Mouse (Mus musculus): ENCODE data around the gene Dcdc2c. TPM values are rescaled to one million over a fixed set of nuclear protein-coding genes. Genes with fewer than 3 reads are reported as not detected.

The Dcdc2c gene
- polyA plus RNA-seq, 1 experiment from 2014 or later, result not detected

- Histone ChIP-seq H3K4me3 (ENCODE audit: low read depth, low read length) (no peak overlapping the region), H3K9ac (ENCODE audit: low read length) (no peak overlapping the region), H3K36me3 (ENCODE audit: control insufficient read depth, insufficient read depth, low read length) (no peaks in the 10 kb centered on the region), H3K9me3 (ENCODE audit: control insufficient read depth, low read length) (no peaks in the 10 kb centered on the region), H3K4me1 (replicated peaks; ENCODE audit: control insufficient read depth, insufficient read depth) (no peaks in the 10 kb centered on the region), H3K4me2 (replicated peaks; ENCODE audit: low read depth) (no peak overlapping the region), H3K27me3 (ENCODE audit: control insufficient read depth, insufficient read depth, low read length) (no peaks in the 10 kb centered on the region), H3K27ac (replicated peaks) (no peak overlapping the region)
- 83% methylated on average over 4 of the region's 4 CpGs for WGBS
- TF ChIP-seq CTCF (IDR thresholded peaks at IDR 0.05; ENCODE audit: low read depth), result no peak
- no peak for TF ChIP-seq EP300 (optimal IDR thresholded peaks at IDR 0.05)
- DNase-seq (ENCODE audit: low spot score), result no peak
- no peak for ATAC-seq (ENCODE audit: low FRiP score, low TSS enrichment)
These were observed 149.9 kb downstream of the Dcdc2c start for GRCm38 (mm10) chr12:28402256-28402655.

DNA sequence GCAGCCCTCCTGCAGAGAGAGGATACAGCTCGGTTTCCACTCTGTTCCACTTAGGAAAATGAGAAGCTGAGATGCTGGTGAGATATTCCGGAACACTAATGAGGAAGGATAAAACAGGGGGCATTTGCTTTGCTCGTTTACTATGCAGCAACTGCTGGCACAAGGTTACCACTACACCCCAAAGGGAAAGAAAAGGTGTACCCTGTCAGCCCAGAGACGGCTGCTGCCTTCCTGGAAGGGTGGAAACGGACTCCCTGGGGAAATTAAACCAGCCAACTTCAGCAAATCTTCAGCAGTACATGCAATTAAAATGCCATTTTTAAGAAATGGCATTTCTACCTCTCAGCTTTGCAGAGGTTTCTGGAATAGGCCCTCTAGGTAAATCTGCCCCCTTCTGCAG, 150.8 kb downstream of the Dcdc2c start:
- no peaks in the 10 kb centered on the region for H3K9me3 ChIP-seq (ENCODE audit: control insufficient read depth, low read length)
- WGBS, result 61% methylated on average over 5 of the region's 5 CpGs
- DNase-seq (ENCODE audit: low spot score), result no peak
- H3K9ac ChIP-seq (ENCODE audit: low read length), result no peak overlapping the region
- H3K4me3 ChIP-seq (ENCODE audit: low read depth, low read length), result no peak overlapping the region
- H3K27ac ChIP-seq (replicated peaks), result no peak overlapping the region
- no peaks in the 10 kb centered on the region for H3K4me1 ChIP-seq (replicated peaks; ENCODE audit: control insufficient read depth, insufficient read depth)
- no peak overlapping the region for H3K4me2 ChIP-seq (replicated peaks; ENCODE audit: low read depth)
- TF ChIP-seq CTCF (IDR thresholded peaks at IDR 0.05; ENCODE audit: low read depth), result no peak
- no peak for TF ChIP-seq EP300 (optimal IDR thresholded peaks at IDR 0.05)
- H3K27me3 ChIP-seq (ENCODE audit: control insufficient read depth, insufficient read depth, low read length), result no peaks in the 10 kb centered on the region
- ATAC-seq (ENCODE audit: low FRiP score, low TSS enrichment), result no peak
- H3K36me3 ChIP-seq (ENCODE audit: control insufficient read depth, insufficient read depth, low read length), result no peaks in the 10 kb centered on the region

DNA sequence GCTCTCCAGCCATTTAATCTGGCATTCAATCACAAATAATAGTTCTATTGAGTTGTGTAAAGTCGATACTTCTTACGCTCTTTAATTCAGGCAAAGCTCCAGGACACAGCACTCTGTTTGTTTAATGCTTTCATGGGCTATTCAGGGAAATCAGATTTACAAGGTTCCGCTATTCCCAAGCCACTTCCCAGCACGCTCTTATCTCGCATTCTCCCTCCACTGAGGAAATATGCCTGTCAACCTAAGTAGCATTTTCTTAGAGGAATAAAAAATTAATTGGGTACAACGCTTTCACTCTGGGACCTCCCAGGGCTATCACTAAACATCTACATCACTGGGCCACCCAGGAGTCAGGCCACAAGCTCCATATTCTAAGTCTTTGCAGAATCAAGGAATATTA, 160.1 kb downstream of the Dcdc2c start:
- no peak for TF ChIP-seq EP300 (optimal IDR thresholded peaks at IDR 0.05)
- TF ChIP-seq CTCF (IDR thresholded peaks at IDR 0.05; ENCODE audit: low read depth), result no peak
- no peak overlapping the region for H3K9ac ChIP-seq (ENCODE audit: low read length)
- no peaks in the 10 kb centered on the region for H3K27me3 ChIP-seq (ENCODE audit: control insufficient read depth, insufficient read depth, low read length)
- no peak overlapping the region for H3K27ac ChIP-seq (replicated peaks)
- no peak for DNase-seq (ENCODE audit: low spot score)
- no peaks in the 10 kb centered on the region for H3K4me1 ChIP-seq (replicated peaks; ENCODE audit: control insufficient read depth, insufficient read depth)
- ATAC-seq (ENCODE audit: low FRiP score, low TSS enrichment), result no peak
- 23% methylated on average over 6 of the region's 6 CpGs for WGBS
- no peak overlapping the region for H3K4me3 ChIP-seq (ENCODE audit: low read depth, low read length)
- no peak overlapping the region for H3K4me2 ChIP-seq (replicated peaks; ENCODE audit: low read depth)
- 0 out of 2 replicates have a peak, but pooled peaks cover 3% of the 10 kb centered on the region for H3K9me3 ChIP-seq (ENCODE audit: control insufficient read depth, low read length)
- no peaks in the 10 kb centered on the region for H3K36me3 ChIP-seq (ENCODE audit: control insufficient read depth, insufficient read depth, low read length)

Other genes with a start within 250 kb of the Dcdc2c start
- not detected in 2 replicates for gene Allc, start 30.1 kb upstream of the Dcdc2c start, polyA plus RNA-seq (2015; fragmentation: Nextera tagmentation; extraction: Ambion mirVana)
- 0.57 and 0.85 TPM in 2 replicates for gene Colec11, start 71.0 kb upstream of the Dcdc2c start, polyA plus RNA-seq (2015; fragmentation: Nextera tagmentation; extraction: Ambion mirVana)
- 726 and 771 TPM in 2 replicates for gene Rps7, start 83.6 kb upstream of the Dcdc2c start, polyA plus RNA-seq (2015; fragmentation: Nextera tagmentation; extraction: Ambion mirVana)
- gene Rnaseh1, start 97.2 kb upstream of the Dcdc2c start, polyA plus RNA-seq (2015; fragmentation: Nextera tagmentation; extraction: Ambion mirVana), result 17.2 and 18.1 TPM in 2 replicates
- 50.9 and 55.2 TPM in 2 replicates for gene Adi1, start 122.8 kb upstream of the Dcdc2c start, polyA plus RNA-seq (2015; fragmentation: Nextera tagmentation; extraction: Ambion mirVana)
- 16.6 and 16.7 TPM in 2 replicates for gene Trappc12, start 198.1 kb upstream of the Dcdc2c start, polyA plus RNA-seq (2015; fragmentation: Nextera tagmentation; extraction: Ambion mirVana)
- 22.4 and 23.9 TPM in 2 replicates for gene Eipr1, start 199.4 kb upstream of the Dcdc2c start, polyA plus RNA-seq (2015; fragmentation: Nextera tagmentation; extraction: Ambion mirVana)

Data from stomach, postnatal 0 days (tissue).